Mouse (Mus musculus) forebrain, embryonic 11.5 days (tissue): Measurements from ENCODE around the gene Gm21983. TPM values are rescaled to one million over a fixed set of nuclear protein-coding genes. Genes with fewer than 3 reads are reported as not detected.

ENCODE experiments used
- ATAC-seq: fragments of 200-750 bp; cut with Nextera tagmentation; replicated peaks from 2 replicates; pipeline ENCODE4 v1.8.0; 2017; ENCODE audit warnings: moderate TSS enrichment; ENCODE audit not compliant: low FRiP score
- DNase-seq: peaks from one replicate; pipeline ENCODE4 v3.0.0-alpha.2; 2017; ENCODE audit warnings: low spot score
- H3K27ac ChIP-seq: fragments of 300-500 bp; sonication (generic); 2 replicates; pipeline ENCODE4 v1.5.1; 2014; ENCODE audit warnings: low read depth, low read length
- H3K27me3 ChIP-seq: fragments of 300-500 bp; sonication (generic); 2 replicates; pipeline ENCODE4 v1.6.1; 2014; ENCODE audit warnings: mild to moderate bottlenecking, low read length, mixed read lengths; ENCODE audit not compliant: control insufficient read depth, insufficient read depth
- H3K36me3 ChIP-seq: fragments of 300-500 bp; sonication (generic); 2 replicates; pipeline ENCODE4 v1.6.1; 2014; ENCODE audit warnings: mild to moderate bottlenecking, low read length, moderate library complexity, mixed read lengths; ENCODE audit not compliant: control insufficient read depth, insufficient read depth
- H3K4me1 ChIP-seq: fragments of 300-500 bp; sonication (generic); replicated peaks from 2 replicates; pipeline ENCODE4 v1.6.1; 2014; ENCODE audit warnings: low read length, mixed read lengths; ENCODE audit not compliant: control insufficient read depth, insufficient read depth
- H3K4me2 ChIP-seq: fragments of 300-500 bp; sonication (generic); 2 replicates; pipeline ENCODE4 v1.6.1; 2014; ENCODE audit warnings: low read depth, mild to moderate bottlenecking, low read length, moderate library complexity, mixed read lengths; ENCODE audit not compliant: severe bottlenecking
- H3K4me3 ChIP-seq: fragments of 300-500 bp; sonication (generic); 2 replicates; pipeline ENCODE4 v1.5.1; 2014; ENCODE audit warnings: low read depth, low read length
- H3K9ac ChIP-seq: fragments of 300-500 bp; sonication (generic); 2 replicates; pipeline ENCODE4 v1.6.1; 2014; ENCODE audit warnings: low read length
- H3K9me3 ChIP-seq: fragments of 300-500 bp; sonication (generic); 2 replicates; pipeline ENCODE4 v1.6.1; 2016; ENCODE audit warnings: low read length, mixed read lengths; ENCODE audit not compliant: control insufficient read depth
- WGBS: fragments of 180-500 bp; shearing (Covaris S2); extraction: QIAGEN DNeasy Blood & Tissue Kit; methylation state at CpG from one replicate; pipeline ENCODE4 v1.1.7; 2014; 5-methylcytosine and 5-hydroxymethylcytosine counted together
- polyA plus RNA-seq: library from polyadenylated mRNA; unstranded; fragments of >200 nt; fragmentation: Nextera tagmentation; extraction: Ambion mirVana; gene quantifications from 2 replicates; pipeline ENCODE4 v1.2.1, GENCODE M21; 2014

Gm21983 gene
- polyA plus RNA-seq, 1 experiment from 2014 or later: 0.98 TPM

DNA sequence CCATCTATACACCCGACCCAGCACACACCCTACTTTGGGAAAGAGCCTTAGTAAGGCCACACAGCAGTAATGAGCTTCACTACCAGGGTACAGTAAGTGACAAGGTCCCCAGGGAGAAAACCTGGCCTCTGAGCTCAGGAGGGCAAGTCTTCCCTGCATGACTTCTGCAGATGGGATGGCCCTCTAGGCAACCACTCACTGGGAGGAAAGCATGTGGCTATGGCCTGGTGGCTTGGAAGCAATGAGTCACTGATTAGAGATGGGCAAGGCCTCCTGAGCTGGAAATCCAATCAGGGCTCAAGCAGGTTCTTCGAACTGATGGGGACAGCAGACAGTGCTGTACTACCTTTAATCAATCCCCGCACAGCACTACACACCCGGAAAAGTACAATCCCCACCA lies 19.1 kb downstream of the Gm21983 start:
- ATAC-seq (no peak), DNase-seq (no peak)
- whole genome bisulfite sequencing: 90% methylated on average over 4 of the region's 4 CpGs
- Histone ChIP-seq H3K9ac (no peak overlapping the region), H3K9me3 (no peaks in the 10 kb centered on the region), H3K4me2 (no peak overlapping the region), H3K27ac (no peak overlapping the region), H3K4me3 (no peak overlapping the region), H3K4me1 (peaks cover 25% of the 10 kb centered on the region), H3K27me3 (no peaks in the 10 kb centered on the region), H3K36me3 (peaks cover 6% of the 10 kb centered on the region; the same call in 1 of the 2 replicates)

- WGBS: 89% methylated on average over 3 of the region's 3 CpGs
- H3K9me3 ChIP-seq: no peaks in the 10 kb centered on the region
- H3K36me3 ChIP-seq: peaks cover 6% of the 10 kb centered on the region; the same call in 1 of the 2 replicates
- H3K27me3 ChIP-seq: no peaks in the 10 kb centered on the region
- peaks cover 25% of the 10 kb centered on the region for H3K4me1 ChIP-seq
- DNase-seq (no peak), ATAC-seq (no peak)
- no peak overlapping the region for H3K4me3 ChIP-seq
- no peak overlapping the region for H3K9ac ChIP-seq
- H3K27ac ChIP-seq: no peak overlapping the region
- H3K4me2 ChIP-seq: no peak overlapping the region
Measured at GRCm38 (mm10) chr7:27160921-27161320, 20.0 kb downstream of the Gm21983 start.

- Histone ChIP-seq H3K27ac (no peak overlapping the region), H3K9ac (no peak overlapping the region), H3K27me3 (no peaks in the 10 kb centered on the region), H3K4me1 (peaks cover 21% of the 10 kb centered on the region), H3K36me3 (peaks cover 6% of the 10 kb centered on the region; the same call in 1 of the 2 replicates), H3K9me3 (no peaks in the 10 kb centered on the region), H3K4me2 (no peak overlapping the region), H3K4me3 (no peak overlapping the region)
- WGBS: 23% methylated on average over 8 of the region's 8 CpGs
- ATAC-seq: peak; percentile 90
- DNase-seq: peak; percentile 89
Measured at GRCm38 (mm10) chr7:27159882-27160281, 21.0 kb downstream of the Gm21983 start.

DNA sequence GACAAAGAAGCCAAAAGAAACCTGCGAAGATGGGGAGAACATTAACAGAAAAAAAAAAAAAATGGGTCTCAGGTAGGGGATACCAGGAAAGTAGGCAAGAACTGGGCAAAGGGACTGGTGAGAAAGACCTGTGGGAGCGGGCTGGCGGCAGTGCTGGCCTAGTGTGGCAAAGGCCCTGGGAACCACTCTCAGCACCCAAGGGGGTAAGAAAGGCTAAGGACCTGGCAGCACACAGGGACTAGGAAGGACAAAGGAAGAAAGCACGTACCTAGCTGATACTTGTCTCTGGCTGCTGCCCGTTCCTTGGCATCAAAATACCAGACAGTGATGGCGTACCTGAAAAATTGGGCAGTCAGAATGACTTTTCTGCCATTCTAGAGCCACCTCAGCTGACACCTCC lies 21.6 kb downstream of the Gm21983 start:
- Histone ChIP-seq H3K4me1 (peaks cover 14% of the 10 kb centered on the region; the same call in 1 of the 2 replicates), H3K4me3 (no peak overlapping the region), H3K4me2 (no peak overlapping the region), H3K36me3 (peaks cover 6% of the 10 kb centered on the region; the same call in 1 of the 2 replicates), H3K9me3 (no peaks in the 10 kb centered on the region), H3K9ac (no peak overlapping the region), H3K27ac (no peak overlapping the region), H3K27me3 (no peaks in the 10 kb centered on the region)
- ATAC-seq (no peak), DNase-seq (no peak)
- WGBS: 95% methylated on average over 6 of the region's 6 CpGs

GRCm38 (mm10) chr7:27158171-27158570 lies 22.7 kb downstream of the Gm21983 start:
- Histone ChIP-seq H3K9me3 (no peaks in the 10 kb centered on the region), H3K4me3 (no peak overlapping the region), H3K27me3 (no peaks in the 10 kb centered on the region), H3K9ac (no peak overlapping the region), H3K36me3 (peaks cover 6% of the 10 kb centered on the region; the same call in 1 of the 2 replicates), H3K4me2 (no peak overlapping the region), H3K4me1 (peaks cover 6% of the 10 kb centered on the region; the same call in 1 of the 2 replicates), H3K27ac (no peak overlapping the region)
- no peak for ATAC-seq
- no peak for DNase-seq
- 98% methylated on average over 9 of the region's 9 CpGs for WGBS

DNA sequence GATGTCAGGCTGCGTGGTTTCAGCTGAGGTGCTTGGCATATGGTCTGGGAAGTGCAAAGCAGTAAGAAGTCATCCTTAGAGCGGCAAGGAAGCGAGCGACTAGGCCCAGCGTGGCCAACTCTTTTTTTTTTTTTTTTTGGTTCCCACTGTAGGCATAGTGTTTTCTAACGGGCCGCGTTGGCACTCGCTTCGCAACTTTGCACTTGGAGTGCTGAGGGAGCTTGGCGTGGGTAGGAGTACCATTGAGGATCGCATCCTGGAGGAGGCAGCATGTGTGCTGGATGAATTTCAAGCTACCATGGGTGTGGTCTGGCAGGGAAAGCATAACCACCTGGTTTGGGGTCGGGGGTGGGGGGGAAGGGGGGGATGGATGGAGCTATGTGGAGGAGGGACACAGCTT lies 24.9 kb downstream of the Gm21983 start:
- 85% methylated on average over 13 of the region's 13 CpGs for WGBS
- Histone ChIP-seq H3K4me3 (no peak overlapping the region), H3K4me2 (no peak overlapping the region), H3K27me3 (no peaks in the 10 kb centered on the region), H3K4me1 (peaks cover 2% of the 10 kb centered on the region; the same call in 1 of the 2 replicates), H3K9ac (no peak overlapping the region), H3K27ac (no peak overlapping the region), H3K9me3 (no peaks in the 10 kb centered on the region), H3K36me3 (peaks cover 6% of the 10 kb centered on the region; the same call in 1 of the 2 replicates)
- no peak for DNase-seq
- ATAC-seq: no peak

- no peak for ATAC-seq
- no peak for DNase-seq
- no peaks in the 10 kb centered on the region for H3K27me3 ChIP-seq
- H3K4me1 ChIP-seq: no peaks in the 10 kb centered on the region
- no peak within 1 kb of the TSS for H3K27ac ChIP-seq
- peaks cover 1% of the 10 kb centered on the region; the same call in 1 of the 2 replicates for H3K36me3 ChIP-seq
- no peaks in the 10 kb centered on the region for H3K9me3 ChIP-seq
- H3K4me2 ChIP-seq: no peak within 1 kb of the TSS
- no peak within 1 kb of the TSS for H3K9ac ChIP-seq
- H3K4me3 ChIP-seq: no peak within 1 kb of the TSS
- WGBS: 77% methylated on average over 10 of the region's 10 CpGs
Measured at GRCm38 (mm10) chr7:27153205-27153764, 27.6 kb downstream of the Gm21983 start, which contains the start of gene Cyp2t4. Gene Cyp2t4, plus strand, starts transcription at chr7:27153714.

DNA sequence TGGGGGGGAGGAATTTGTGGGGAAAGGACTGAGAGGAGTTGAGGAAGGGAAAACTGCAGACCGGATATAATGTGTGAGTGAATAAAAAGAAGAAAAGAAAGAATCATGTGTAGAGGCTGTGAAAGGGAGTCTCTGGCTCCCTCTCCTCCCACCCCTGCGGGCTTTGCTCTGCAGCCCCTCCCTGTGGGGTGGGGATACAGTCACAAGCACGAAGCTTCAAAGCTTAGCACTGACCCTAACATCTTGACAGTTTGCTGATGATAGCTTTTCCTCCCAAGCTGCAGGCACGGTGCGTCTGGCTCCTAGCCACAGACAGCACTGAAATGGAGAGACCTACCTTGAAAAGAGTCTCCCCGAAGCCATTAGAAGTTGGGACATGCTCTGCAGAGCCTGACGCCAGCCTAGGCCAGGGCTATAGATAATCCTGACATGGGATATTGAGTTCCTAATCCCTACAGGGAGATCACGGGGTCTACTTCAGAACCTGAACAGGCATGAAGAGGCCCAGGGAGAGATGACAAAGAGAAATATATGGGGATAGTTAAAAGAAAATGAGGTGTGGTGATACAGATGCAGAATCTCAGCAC lies 44.4 kb downstream of the Gm21983 start:
- WGBS: 72% methylated on average over 8 of the region's 8 CpGs
- no peak overlapping the region for H3K9ac ChIP-seq
- DNase-seq (no peak), ATAC-seq (no peak)
- H3K27ac ChIP-seq: no peak overlapping the region
- H3K27me3 ChIP-seq: no peaks in the 10 kb centered on the region
- H3K9me3 ChIP-seq: no peaks in the 10 kb centered on the region; the same call in 1 of the 2 replicates
- H3K4me3 ChIP-seq: no peak overlapping the region
- no peak overlapping the region for H3K4me2 ChIP-seq
- H3K36me3 ChIP-seq: no peaks in the 10 kb centered on the region
- H3K4me1 ChIP-seq: no peaks in the 10 kb centered on the region

DNA sequence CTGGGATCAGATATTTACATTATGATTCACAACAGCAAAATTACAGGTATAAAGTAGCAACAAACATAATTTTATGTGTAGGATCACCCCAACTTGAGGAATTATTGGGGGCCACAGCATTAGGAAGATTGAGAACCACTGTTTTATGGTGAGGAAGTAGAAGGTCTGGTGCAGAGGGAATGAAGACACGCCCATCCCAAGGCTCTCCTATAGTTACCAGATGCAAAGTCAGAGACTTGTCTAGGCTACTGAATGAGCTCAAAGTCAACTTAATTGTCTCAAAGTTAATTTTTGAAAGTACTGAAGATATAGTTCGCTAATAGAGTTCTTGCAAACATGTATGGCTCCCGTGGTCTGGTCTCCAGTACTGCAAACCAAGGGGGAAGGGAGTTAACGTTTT lies 47.1 kb downstream of the Gm21983 start:
- no peaks in the 10 kb centered on the region for H3K4me1 ChIP-seq
- no peaks in the 10 kb centered on the region; the same call in 1 of the 2 replicates for H3K9me3 ChIP-seq
- no peak for DNase-seq
- no peaks in the 10 kb centered on the region for H3K27me3 ChIP-seq
- no peaks in the 10 kb centered on the region for H3K36me3 ChIP-seq
- no peak overlapping the region for H3K4me2 ChIP-seq
- no peak overlapping the region for H3K27ac ChIP-seq
- WGBS: 81% methylated on average over 4 of the region's 4 CpGs
- H3K4me3 ChIP-seq: no peak overlapping the region
- ATAC-seq: no peak
- no peak overlapping the region for H3K9ac ChIP-seq
